Mouse (Mus musculus): ENCODE measurements around the gene Cox19. TPM values are rescaled to one million over a fixed set of nuclear protein-coding genes. Genes with fewer than 3 reads are reported as not detected.

Gene Cox19
- polyA plus RNA-seq (2015; fragmentation: Nextera tagmentation; extraction: Ambion mirVana): 88.4 and 108 TPM in 2 replicates

DNA sequence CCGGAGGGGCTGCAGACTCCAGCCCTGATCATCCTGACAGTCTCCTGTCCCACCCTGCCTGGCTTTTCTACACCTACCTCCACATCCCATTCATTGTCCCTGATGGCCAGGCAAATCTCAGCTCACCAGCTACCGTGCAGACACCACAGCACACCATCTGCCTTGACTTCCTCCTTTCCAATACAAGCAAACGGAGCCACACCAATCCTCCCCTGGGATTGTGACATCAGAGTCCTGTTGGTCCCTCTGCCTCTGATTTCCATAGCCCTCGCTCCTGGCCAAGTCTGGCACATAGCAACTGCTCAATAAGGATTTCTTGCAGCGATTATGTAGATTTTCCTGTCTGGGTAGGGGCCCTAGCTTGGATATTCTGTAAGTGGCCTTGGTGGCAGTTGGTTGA is at the start of gene Cox19:
Gene Cox19 (minus strand): TSS at position 285 of the 400 bp plus-strand sequence.
- Histone ChIP-seq H3K27ac (peak within 1 kb of the TSS; percentile 87), H3K27me3 (no peaks in the 10 kb centered on the region), H3K4me2 (peak within 1 kb of the TSS; percentile 45), H3K4me1 (peaks cover 44% of the 10 kb centered on the region), H3K9ac (peak within 1 kb of the TSS; percentile 44), H3K9me3 (no peaks in the 10 kb centered on the region), H3K36me3 (no peaks in the 10 kb centered on the region), H3K4me3 (0 out of 2 replicates have a peak within 1 kb of the TSS, but pooled peaks have one; percentile 29)
- ATAC-seq (ENCODE audit: insufficient number of reproducible peaks, insufficient read depth, low FRiP score, low TSS enrichment, low read depth): no peak
- WGBS: 54% methylated on average over 5 of the region's 5 CpGs

DNA sequence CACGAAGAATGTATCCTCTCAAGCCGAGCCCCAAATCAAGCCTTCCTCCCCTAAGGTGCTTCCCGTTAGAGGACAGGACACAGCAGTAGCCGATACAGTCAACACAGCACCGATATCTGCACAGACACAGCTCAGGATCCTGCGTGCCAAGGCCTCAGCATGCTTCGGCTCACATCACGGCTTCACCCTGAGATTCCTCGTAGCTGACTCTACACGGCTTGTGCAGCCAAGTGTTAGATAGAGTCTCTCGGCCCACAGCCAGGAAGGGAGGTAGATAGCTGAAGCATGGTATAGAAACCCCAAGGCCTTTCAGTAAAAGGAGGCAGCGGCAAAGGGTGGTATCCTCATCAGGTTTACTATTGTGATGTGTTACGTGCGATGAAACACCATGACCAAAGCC is 48.8 kb upstream of the Cox19 start:
- no peak overlapping the region for H3K4me2 ChIP-seq
- no peaks in the 10 kb centered on the region for H3K27me3 ChIP-seq
- no peaks in the 10 kb centered on the region for H3K9me3 ChIP-seq
- WGBS: 89% methylated on average over 14 of the region's 14 CpGs
- no peaks in the 10 kb centered on the region for H3K36me3 ChIP-seq
- H3K27ac ChIP-seq: no peak overlapping the region
- no peak for ATAC-seq (ENCODE audit: insufficient number of reproducible peaks, insufficient read depth, low FRiP score, low TSS enrichment, low read depth)
- no peak overlapping the region for H3K4me3 ChIP-seq
- peaks cover 11% of the 10 kb centered on the region; the same call in 1 of the 2 replicates for H3K4me1 ChIP-seq
- no peak overlapping the region for H3K9ac ChIP-seq

DNA sequence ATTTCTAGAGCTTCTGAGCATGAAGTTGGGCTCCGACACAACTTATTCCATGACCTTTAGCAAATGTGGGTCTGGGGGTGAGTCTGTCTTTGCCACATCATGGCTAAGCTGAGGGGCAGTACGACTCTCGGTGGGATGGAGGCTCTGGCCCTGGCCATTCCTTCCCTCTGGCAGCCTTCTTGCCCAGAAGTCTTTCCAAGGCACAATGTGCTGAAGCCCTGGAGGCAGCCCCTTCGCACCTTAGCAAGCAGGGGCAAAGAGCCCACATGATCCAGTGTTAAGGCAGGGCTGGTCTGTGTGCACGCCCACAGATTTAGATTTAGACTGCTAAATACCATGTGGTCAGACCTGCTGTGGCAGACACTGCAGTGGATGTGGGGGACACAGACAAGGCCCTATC is 47.6 kb upstream of the Cox19 start:
- 77% methylated on average over 5 of the region's 5 CpGs for WGBS
- Histone ChIP-seq H3K4me1 (peaks cover 20% of the 10 kb centered on the region; the same call in 1 of the 2 replicates), H3K4me3 (no peak overlapping the region), H3K27ac (no peak overlapping the region), H3K36me3 (no peaks in the 10 kb centered on the region), H3K4me2 (no peak overlapping the region), H3K27me3 (no peaks in the 10 kb centered on the region), H3K9me3 (no peaks in the 10 kb centered on the region), H3K9ac (0 out of 2 replicates have a peak overlapping the region, but pooled peaks have one; percentile 36)
- ATAC-seq (ENCODE audit: insufficient number of reproducible peaks, insufficient read depth, low FRiP score, low TSS enrichment, low read depth): no peak

DNA sequence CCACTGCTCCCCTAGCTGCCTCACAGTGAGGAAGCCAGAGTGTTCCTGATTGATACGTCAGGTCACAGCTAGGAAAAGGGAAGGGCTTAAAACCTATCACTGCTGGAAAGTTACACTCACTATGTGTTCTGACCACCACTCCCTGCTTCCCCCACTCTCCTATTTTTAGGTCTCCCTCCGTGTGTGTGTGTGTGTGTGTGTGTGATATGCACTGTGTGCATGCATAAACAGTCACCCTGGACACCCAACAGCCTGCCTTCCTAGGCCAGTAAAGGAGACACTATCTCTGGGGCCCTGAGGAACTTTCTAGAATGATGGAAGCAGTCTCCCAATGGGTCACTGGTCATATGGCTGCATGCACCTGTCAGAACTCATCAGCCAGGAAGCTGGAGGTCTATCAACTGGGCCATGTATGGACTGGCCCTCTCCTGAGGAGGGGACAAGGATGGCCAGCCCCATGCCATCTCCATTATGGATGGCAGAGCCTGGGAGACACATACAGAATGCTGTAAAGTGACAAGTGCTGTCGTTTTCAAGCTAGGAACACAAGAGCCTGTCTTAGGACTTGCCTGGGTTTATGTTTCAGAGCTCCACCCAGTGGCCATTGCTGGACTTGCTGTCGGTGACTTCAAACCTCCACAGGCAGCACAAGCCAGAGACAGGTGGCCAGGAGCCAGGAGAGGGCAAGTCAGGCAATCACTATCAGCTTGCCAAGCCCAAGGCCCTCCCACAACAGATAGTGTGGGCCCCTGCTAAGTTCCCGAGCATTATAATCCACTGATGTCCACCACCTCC is 46.9 kb upstream of the Cox19 start:
- Histone ChIP-seq H3K9ac (no peak overlapping the region), H3K36me3 (no peaks in the 10 kb centered on the region), H3K4me2 (no peak overlapping the region), H3K27me3 (no peaks in the 10 kb centered on the region), H3K4me1 (peaks cover 20% of the 10 kb centered on the region; the same call in 1 of the 2 replicates), H3K27ac (no peak overlapping the region), H3K4me3 (no peak overlapping the region), H3K9me3 (no peaks in the 10 kb centered on the region)
- 43% methylated on average over 5 of the region's 5 CpGs for WGBS
- no peak for ATAC-seq (ENCODE audit: insufficient number of reproducible peaks, insufficient read depth, low FRiP score, low TSS enrichment, low read depth)

DNA sequence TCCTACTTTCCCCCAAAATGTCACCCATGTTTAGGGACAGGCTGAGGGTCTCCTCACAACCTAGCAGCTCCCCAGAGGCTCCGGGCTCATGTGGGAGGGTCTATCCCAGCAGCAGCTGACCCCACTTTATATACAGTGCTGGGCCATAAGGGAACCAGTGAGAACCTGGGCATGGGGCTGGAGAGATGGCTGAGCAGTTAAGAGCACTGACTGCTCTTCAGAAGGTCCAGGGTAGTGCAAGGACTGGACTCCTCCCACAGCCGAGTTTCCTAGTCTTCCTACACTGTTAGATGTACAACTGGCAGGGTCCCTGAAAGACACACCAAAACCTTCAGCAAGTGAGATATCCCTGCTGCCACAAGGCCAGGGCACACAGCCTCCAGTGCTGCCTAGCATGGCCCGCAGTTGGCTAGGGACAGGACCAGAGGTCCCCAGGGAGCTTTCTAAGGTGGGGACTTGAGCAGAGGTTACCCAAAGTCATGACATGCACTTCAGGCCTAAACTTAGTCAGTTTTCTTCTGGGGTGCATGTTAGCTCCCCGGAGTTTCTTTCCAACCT is 46.2 kb upstream of the Cox19 start:
- Histone ChIP-seq H3K36me3 (no peaks in the 10 kb centered on the region), H3K4me1 (peaks cover 20% of the 10 kb centered on the region; the same call in 1 of the 2 replicates), H3K27me3 (no peaks in the 10 kb centered on the region), H3K27ac (no peak overlapping the region), H3K9ac (no peak overlapping the region), H3K4me3 (no peak overlapping the region), H3K9me3 (no peaks in the 10 kb centered on the region), H3K4me2 (no peak overlapping the region)
- ATAC-seq (ENCODE audit: insufficient number of reproducible peaks, insufficient read depth, low FRiP score, low TSS enrichment, low read depth): no peak
- 88% methylated on average over 4 of the region's 4 CpGs for WGBS

DNA sequence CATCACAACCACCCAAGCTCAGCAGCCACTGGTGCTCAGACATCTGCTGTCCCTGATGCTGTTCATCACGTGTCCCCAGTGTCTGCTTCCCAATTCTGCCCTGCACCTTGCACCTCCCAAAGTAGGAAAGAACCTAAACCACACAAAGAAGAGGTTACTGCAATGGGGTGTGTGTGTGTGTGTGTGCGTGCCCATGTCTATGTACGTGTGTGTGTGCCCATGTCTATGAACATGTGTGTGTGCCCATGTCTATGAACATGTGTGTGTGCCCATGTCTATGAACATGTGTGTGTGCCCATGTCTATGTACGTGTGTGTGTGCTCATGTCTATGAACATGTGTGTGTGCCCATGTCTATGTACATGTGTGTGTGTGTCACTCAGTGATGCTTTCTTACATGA is 44.3 kb upstream of the Cox19 start:
- H3K4me1 ChIP-seq: peaks cover 27% of the 10 kb centered on the region
- H3K4me3 ChIP-seq: no peak overlapping the region
- no peak overlapping the region for H3K27ac ChIP-seq
- H3K9me3 ChIP-seq: no peaks in the 10 kb centered on the region
- no peak overlapping the region for H3K4me2 ChIP-seq
- H3K36me3 ChIP-seq: no peaks in the 10 kb centered on the region
- no peaks in the 10 kb centered on the region for H3K27me3 ChIP-seq
- H3K9ac ChIP-seq: no peak overlapping the region
- 88% methylated on average over 4 of the region's 4 CpGs for WGBS
- no peak for ATAC-seq (ENCODE audit: insufficient number of reproducible peaks, insufficient read depth, low FRiP score, low TSS enrichment, low read depth)

DNA sequence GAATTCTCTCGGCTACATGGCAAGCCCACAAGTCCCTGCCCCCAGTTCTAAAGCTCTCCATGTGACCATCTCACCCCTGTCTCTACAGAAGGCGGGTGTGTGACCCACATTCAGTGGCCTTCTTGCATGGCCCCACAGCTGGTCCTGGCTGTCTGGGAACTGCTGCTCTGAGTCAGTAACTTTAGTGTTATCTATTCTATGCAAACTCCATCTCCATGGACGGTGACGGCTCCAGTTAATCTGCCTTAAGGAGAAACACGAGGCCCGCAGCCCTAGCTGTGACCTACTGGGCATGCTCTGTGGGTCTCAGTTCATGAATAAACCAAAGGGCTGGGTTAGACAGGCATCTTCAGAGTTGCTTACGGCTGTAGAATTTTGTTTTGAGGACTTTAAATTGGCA is 43.2 kb upstream of the Cox19 start:
- Histone ChIP-seq H3K9ac (no peak overlapping the region), H3K27ac (peak overlapping the region; percentile 11; the same call in 1 of the 2 replicates), H3K9me3 (no peaks in the 10 kb centered on the region), H3K4me1 (peaks cover 36% of the 10 kb centered on the region), H3K27me3 (no peaks in the 10 kb centered on the region), H3K4me3 (no peak overlapping the region), H3K4me2 (no peak overlapping the region), H3K36me3 (no peaks in the 10 kb centered on the region)
- ATAC-seq (ENCODE audit: insufficient number of reproducible peaks, insufficient read depth, low FRiP score, low TSS enrichment, low read depth): no peak
- WGBS: 57% methylated on average over 7 of the region's 7 CpGs

DNA sequence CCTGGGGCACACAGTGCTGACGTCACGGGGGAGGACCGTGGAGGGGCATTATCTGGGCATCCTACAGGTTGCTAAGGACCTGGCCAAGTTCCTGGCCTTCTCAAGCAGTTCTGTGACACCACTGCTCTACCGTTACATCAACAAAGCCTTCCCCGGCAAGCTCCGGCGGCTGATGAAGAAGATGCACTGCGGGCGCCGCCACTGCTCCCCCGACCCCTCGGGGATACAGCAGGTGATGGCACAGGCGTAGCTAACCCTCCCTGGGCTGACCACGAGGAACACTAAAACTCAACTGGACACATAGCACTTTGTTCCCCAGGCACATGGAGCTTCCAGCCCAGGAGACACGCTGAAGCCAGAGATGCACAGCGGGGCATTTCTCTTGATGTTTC is 42.0 kb upstream of the Cox19 start:
- Histone ChIP-seq H3K4me3 (no peak overlapping the region), H3K27me3 (no peaks in the 10 kb centered on the region), H3K4me1 (peaks cover 39% of the 10 kb centered on the region), H3K36me3 (no peaks in the 10 kb centered on the region), H3K4me2 (no peak overlapping the region), H3K27ac (no peak overlapping the region), H3K9me3 (no peaks in the 10 kb centered on the region), H3K9ac (no peak overlapping the region)
- WGBS: 90% methylated on average over 16 of the region's 16 CpGs
- ATAC-seq (ENCODE audit: insufficient number of reproducible peaks, insufficient read depth, low FRiP score, low TSS enrichment, low read depth): no peak

DNA sequence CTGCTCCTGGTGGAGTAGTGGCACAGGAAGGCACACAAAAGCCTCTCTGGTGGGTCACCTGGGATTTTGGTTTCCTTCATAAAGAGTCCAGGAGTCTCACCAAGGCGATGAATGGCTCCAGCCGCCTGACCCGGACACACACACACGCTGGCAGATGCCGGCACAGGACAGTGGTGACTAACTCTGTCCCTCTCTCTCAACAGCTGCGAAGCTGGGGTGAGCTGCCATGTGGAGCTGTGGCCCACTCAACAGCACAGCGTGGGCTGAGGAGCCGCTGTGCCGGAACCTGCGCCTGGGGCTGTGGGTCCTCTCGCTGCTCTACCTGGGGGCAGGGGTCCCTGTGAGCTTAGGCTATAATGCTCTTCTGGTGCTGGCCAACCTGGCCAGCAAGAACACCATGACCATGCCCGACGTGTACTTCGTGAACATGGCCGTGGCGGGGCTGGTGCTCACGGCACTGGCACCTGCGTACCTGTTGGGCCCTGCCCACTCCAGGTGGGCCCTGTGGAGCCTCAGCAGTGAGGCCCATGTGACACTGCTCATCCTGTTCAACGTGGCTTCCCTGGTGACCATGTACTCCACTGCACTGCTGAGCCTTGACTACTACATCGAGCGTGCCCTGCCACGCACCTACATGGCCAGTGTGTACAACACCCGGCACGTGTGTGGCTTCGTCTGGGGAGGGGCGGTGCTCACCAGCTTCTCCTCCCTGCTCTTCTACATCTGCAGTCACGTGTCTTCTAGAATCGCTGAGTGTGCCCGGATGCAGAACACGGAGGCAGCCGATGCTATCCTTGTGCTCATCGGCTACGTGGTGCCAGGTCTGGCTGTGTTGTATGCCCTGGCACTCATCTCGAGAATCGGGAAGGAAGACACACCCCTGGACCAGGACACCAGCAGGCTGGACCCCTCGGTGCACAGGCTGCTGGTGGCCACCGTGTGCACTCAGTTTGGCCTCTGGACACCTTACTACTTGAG is 41.3 kb upstream of the Cox19 start:
- Histone ChIP-seq H3K9ac (no peak overlapping the region), H3K4me3 (no peak overlapping the region)

DNA sequence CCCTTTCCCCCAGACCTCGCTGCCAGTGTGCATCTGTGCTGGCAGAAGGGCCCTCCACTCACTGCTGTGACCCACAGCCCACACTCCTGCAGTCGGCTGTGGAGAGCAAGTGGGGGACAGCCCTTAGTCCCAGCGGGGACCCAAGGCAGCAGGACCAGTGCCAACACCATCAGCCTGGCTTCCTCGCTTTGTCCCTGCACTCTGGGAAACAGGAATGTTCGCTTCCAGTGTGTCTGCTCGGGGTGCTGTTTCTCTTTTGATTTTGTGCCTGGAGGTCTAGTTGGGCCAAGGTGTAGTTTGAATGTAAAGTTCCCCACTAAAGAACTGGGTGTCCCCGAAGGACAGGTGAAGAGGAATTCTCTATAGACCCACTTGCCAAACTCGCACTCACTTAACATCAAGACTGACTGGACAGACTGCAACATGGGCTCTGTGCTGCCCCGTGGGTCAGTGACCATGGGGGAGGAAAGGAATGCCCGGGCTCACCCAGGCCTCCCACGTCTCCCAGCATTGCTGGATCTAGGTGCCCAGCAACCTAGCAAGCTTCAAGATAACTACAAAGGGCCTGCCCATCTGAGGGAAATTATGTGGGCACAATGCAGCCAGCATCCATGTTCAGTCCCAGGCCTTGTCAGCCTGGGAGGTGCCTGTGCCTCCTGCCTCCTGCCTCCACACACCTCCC is 40.2 kb upstream of the Cox19 start:
- Histone ChIP-seq H3K4me1 (peaks cover 45% of the 10 kb centered on the region), H3K4me2 (no peak overlapping the region), H3K4me3 (no peak overlapping the region), H3K9ac (0 out of 2 replicates have a peak overlapping the region, but pooled peaks have one; percentile 27), H3K9me3 (no peaks in the 10 kb centered on the region), H3K27me3 (no peaks in the 10 kb centered on the region), H3K36me3 (no peaks in the 10 kb centered on the region), H3K27ac (no peak overlapping the region; the same call in 1 of the 2 replicates)
- ATAC-seq (ENCODE audit: insufficient number of reproducible peaks, insufficient read depth, low FRiP score, low TSS enrichment, low read depth): no peak
- WGBS: 79% methylated on average over 11 of the region's 11 CpGs

More for the DNA sequence above, 41.3 kb upstream of the Cox19 start:
- H3K36me3 ChIP-seq: no peaks in the 10 kb centered on the region
- H3K9me3 ChIP-seq: no peaks in the 10 kb centered on the region
- no peaks in the 10 kb centered on the region for H3K27me3 ChIP-seq
- no peak overlapping the region for H3K27ac ChIP-seq
- no peak for ATAC-seq (ENCODE audit: insufficient number of reproducible peaks, insufficient read depth, low FRiP score, low TSS enrichment, low read depth)
- 94% methylated on average over 37 of the region's 37 CpGs for WGBS
- H3K4me2 ChIP-seq: no peak overlapping the region
- H3K4me1 ChIP-seq: peaks cover 44% of the 10 kb centered on the region
